Mouse (Mus musculus): ENCODE data around the gene Lbx2. TPM values are rescaled to one million over a fixed set of nuclear protein-coding genes. Genes with fewer than 3 reads are reported as not detected.

Gene Lbx2
- polyA plus RNA-seq, 1 experiment from 2014 or later: 0.49 TPM

- peaks cover 22% of the 10 kb centered on the region for H3K4me1 ChIP-seq (replicated peaks)
- H3K4me2 ChIP-seq (replicated peaks): peak within 1 kb of the TSS; percentile 50
- peak within 1 kb of the TSS; percentile 31 for H3K4me3 ChIP-seq (replicated peaks)
- peak within 1 kb of the TSS; percentile 23 for H3K9ac ChIP-seq
- H3K36me3 ChIP-seq: peaks cover 9% of the 10 kb centered on the region; the same call in 1 of the 2 replicates
- WGBS: 37% methylated on average over 3 of the region's 3 CpGs
- no peaks in the 10 kb centered on the region for H3K9me3 ChIP-seq
- peak within 1 kb of the TSS; percentile 72 for H3K27ac ChIP-seq
- peaks cover 13% of the 10 kb centered on the region for H3K27me3 ChIP-seq (replicated peaks)
- ATAC-seq: peak; percentile 75
These were observed 28.4 kb upstream of the Lbx2 start, which contains the start of gene Dqx1 for GRCm38 (mm10) chr6:83057790-83058189. TSS of gene Dqx1 (plus strand) at chr6:83057844.

- ATAC-seq: no peak
These were observed 27.4 kb upstream of the Lbx2 start for GRCm38 (mm10) chr6:83058725-83059124.

GRCm38 (mm10) chr6:83065995-83066394 lies 20.2 kb upstream of the Lbx2 start:
- H3K4me2 ChIP-seq (replicated peaks): no peak overlapping the region
- no peaks in the 10 kb centered on the region for H3K36me3 ChIP-seq
- ATAC-seq: no peak
- peaks cover 93% of the 10 kb centered on the region for H3K27me3 ChIP-seq (replicated peaks)
- no peak overlapping the region for H3K4me3 ChIP-seq (replicated peaks)
- H3K9ac ChIP-seq: no peak overlapping the region
- H3K9me3 ChIP-seq: no peaks in the 10 kb centered on the region
- H3K27ac ChIP-seq: no peak overlapping the region
- WGBS: 40% methylated on average over 8 of the region's 8 CpGs
- peaks cover 26% of the 10 kb centered on the region for H3K4me1 ChIP-seq (replicated peaks)

More at GRCm38 (mm10) chr6:83058725-83059124, 27.4 kb upstream of the Lbx2 start:
- Histone ChIP-seq H3K4me3 (replicated peaks) (peak overlapping the region; percentile 31), H3K27ac (peak overlapping the region; percentile 72), H3K27me3 (replicated peaks) (peaks cover 22% of the 10 kb centered on the region), H3K9ac (peak overlapping the region; percentile 23; the same call in 1 of the 2 replicates), H3K4me2 (replicated peaks) (peak overlapping the region; percentile 50), H3K36me3 (peaks cover 9% of the 10 kb centered on the region; the same call in 1 of the 2 replicates), H3K4me1 (replicated peaks) (peaks cover 14% of the 10 kb centered on the region), H3K9me3 (no peaks in the 10 kb centered on the region)
- 84% methylated on average over 2 of the region's 2 CpGs for WGBS

GRCm38 (mm10) chr6:83066441-83066840 lies 19.7 kb upstream of the Lbx2 start:
- H3K4me1 ChIP-seq (replicated peaks): peaks cover 29% of the 10 kb centered on the region
- no peak overlapping the region for H3K27ac ChIP-seq
- no peaks in the 10 kb centered on the region for H3K36me3 ChIP-seq
- no peak overlapping the region for H3K4me2 ChIP-seq (replicated peaks)
- peaks cover 93% of the 10 kb centered on the region for H3K27me3 ChIP-seq (replicated peaks)
- no peak overlapping the region for H3K9ac ChIP-seq
- H3K4me3 ChIP-seq (replicated peaks): no peak overlapping the region
- 27% methylated on average over 6 of the region's 6 CpGs for WGBS
- H3K9me3 ChIP-seq: no peaks in the 10 kb centered on the region
- ATAC-seq: no peak

GRCm38 (mm10) chr6:83068221-83068620 lies 17.9 kb upstream of the Lbx2 start:
- H3K4me2 ChIP-seq (replicated peaks): peak overlapping the region; percentile 65; the same call in 1 of the 2 replicates
- peaks cover 29% of the 10 kb centered on the region for H3K4me1 ChIP-seq (replicated peaks)
- no peak for ATAC-seq
- H3K9ac ChIP-seq: no peak overlapping the region
- peaks cover 94% of the 10 kb centered on the region for H3K27me3 ChIP-seq (replicated peaks)
- no peak overlapping the region for H3K27ac ChIP-seq
- WGBS: 6% methylated on average over 8 of the region's 8 CpGs
- H3K36me3 ChIP-seq: no peaks in the 10 kb centered on the region
- peak overlapping the region; percentile 37 for H3K4me3 ChIP-seq (replicated peaks)
- no peaks in the 10 kb centered on the region for H3K9me3 ChIP-seq

- ATAC-seq: no peak
- H3K36me3 ChIP-seq: no peaks in the 10 kb centered on the region
- H3K9me3 ChIP-seq: no peaks in the 10 kb centered on the region
- peaks cover 93% of the 10 kb centered on the region for H3K27me3 ChIP-seq (replicated peaks)
- no peak overlapping the region for H3K27ac ChIP-seq
- peak overlapping the region; percentile 13; the same call in 1 of the 2 replicates for H3K9ac ChIP-seq
- under 1% methylated on average over 81 of the region's 81 CpGs for WGBS
- peak overlapping the region; percentile 37 for H3K4me3 ChIP-seq (replicated peaks)
- H3K4me1 ChIP-seq (replicated peaks): peaks cover 29% of the 10 kb centered on the region
- peak overlapping the region; percentile 65 for H3K4me2 ChIP-seq (replicated peaks)
These were observed 17.3 kb upstream of the Lbx2 start for GRCm38 (mm10) chr6:83068706-83069487.

- Histone ChIP-seq H3K27ac (no peak overlapping the region), H3K9me3 (no peaks in the 10 kb centered on the region), H3K4me2 (replicated peaks) (peak overlapping the region; percentile 65), H3K4me1 (replicated peaks) (peaks cover 29% of the 10 kb centered on the region), H3K36me3 (no peaks in the 10 kb centered on the region), H3K9ac (peak overlapping the region; percentile 9), H3K27me3 (replicated peaks) (peaks cover 93% of the 10 kb centered on the region), H3K4me3 (replicated peaks) (peak overlapping the region; percentile 37)
- ATAC-seq: no peak
- WGBS: 1% methylated on average over 69 of the region's 69 CpGs
These were observed 16.5 kb upstream of the Lbx2 start for GRCm38 (mm10) chr6:83069488-83070246.

- ATAC-seq: no peak
- Histone ChIP-seq H3K4me3 (replicated peaks) (peak within 1 kb of the TSS; percentile 37), H3K36me3 (no peaks in the 10 kb centered on the region), H3K4me2 (replicated peaks) (peak within 1 kb of the TSS; percentile 65), H3K9ac (peak within 1 kb of the TSS; percentile 9), H3K4me1 (replicated peaks) (peaks cover 29% of the 10 kb centered on the region), H3K27ac (peak within 1 kb of the TSS; percentile 44), H3K27me3 (replicated peaks) (peaks cover 91% of the 10 kb centered on the region), H3K9me3 (no peaks in the 10 kb centered on the region)
- 0% methylated on average over 10 of the region's 10 CpGs for WGBS
These were observed 16.1 kb upstream of the Lbx2 start, which contains the start of gene Tlx2 for GRCm38 (mm10) chr6:83070247-83070310. TSS of gene Tlx2 (minus strand) at chr6:83070293.

GRCm38 (mm10) chr6:83070311-83071219 lies 15.6 kb upstream of the Lbx2 start:
- peaks cover 91% of the 10 kb centered on the region for H3K27me3 ChIP-seq (replicated peaks)
- peaks cover 29% of the 10 kb centered on the region for H3K4me1 ChIP-seq (replicated peaks)
- peak overlapping the region; percentile 37 for H3K4me3 ChIP-seq (replicated peaks)
- peak overlapping the region; percentile 65 for H3K4me2 ChIP-seq (replicated peaks)
- peak overlapping the region; percentile 44 for H3K27ac ChIP-seq
- peak; percentile 39 for ATAC-seq
- H3K36me3 ChIP-seq: no peaks in the 10 kb centered on the region
- H3K9ac ChIP-seq: 0 out of 2 replicates have a peak overlapping the region, but pooled peaks have one; percentile 9
- WGBS: 1% methylated on average over 58 of the region's 58 CpGs
- H3K9me3 ChIP-seq: no peaks in the 10 kb centered on the region

GRCm38 (mm10) chr6:83071220-83071619 lies 14.9 kb upstream of the Lbx2 start:
- H3K9me3 ChIP-seq: no peaks in the 10 kb centered on the region
- H3K27ac ChIP-seq: peak overlapping the region; percentile 44
- H3K4me2 ChIP-seq (replicated peaks): peak overlapping the region; percentile 40
- H3K9ac ChIP-seq: no peak overlapping the region
- peaks cover 92% of the 10 kb centered on the region for H3K27me3 ChIP-seq (replicated peaks)
- peaks cover 29% of the 10 kb centered on the region for H3K4me1 ChIP-seq (replicated peaks)
- ATAC-seq: peak; percentile 64
- WGBS: 2% methylated on average over 24 of the region's 24 CpGs
- H3K4me3 ChIP-seq (replicated peaks): peak overlapping the region; percentile 37; the same call in 1 of the 2 replicates
- H3K36me3 ChIP-seq: no peaks in the 10 kb centered on the region

- no peak for ATAC-seq
- H3K4me2 ChIP-seq (replicated peaks): no peak overlapping the region
- H3K27me3 ChIP-seq (replicated peaks): peaks cover 65% of the 10 kb centered on the region
These were observed 11.2 kb upstream of the Lbx2 start for GRCm38 (mm10) chr6:83074979-83075378.

More at GRCm38 (mm10) chr6:83074979-83075378, 11.2 kb upstream of the Lbx2 start:
- no peak overlapping the region for H3K27ac ChIP-seq
- no peak overlapping the region for H3K4me3 ChIP-seq (replicated peaks)
- peaks cover 16% of the 10 kb centered on the region for H3K4me1 ChIP-seq (replicated peaks)
- WGBS: 24% methylated on average over 2 of the region's 2 CpGs
- no peaks in the 10 kb centered on the region for H3K36me3 ChIP-seq
- H3K9me3 ChIP-seq: no peaks in the 10 kb centered on the region
- no peak overlapping the region for H3K9ac ChIP-seq

Measured in intestine, embryonic 15.5 days (tissue).